Mouse (Mus musculus) layer of hippocampus, postnatal 10 days (tissue): ENCODE results near the gene Fam43b. TPM values are rescaled to one million over a fixed set of nuclear protein-coding genes. Genes with fewer than 3 reads are reported as not detected.

ENCODE experiments used
- DNase-seq, 2 experiments: peaks; one replicate each; pipeline ENCODE4 v3.0.0; 2021; ENCODE audit warnings: low spot score in 2 of 2
- total RNA-seq, 2 experiments: library from RNA; stranded (reverse); gene quantifications; 2 replicates each; pipeline ENCODE4 v1.2.3; 2021

Fam43b gene
- total RNA-seq, 2 experiments from 2014 or later = 29.3 to 33.8 TPM

DNA sequence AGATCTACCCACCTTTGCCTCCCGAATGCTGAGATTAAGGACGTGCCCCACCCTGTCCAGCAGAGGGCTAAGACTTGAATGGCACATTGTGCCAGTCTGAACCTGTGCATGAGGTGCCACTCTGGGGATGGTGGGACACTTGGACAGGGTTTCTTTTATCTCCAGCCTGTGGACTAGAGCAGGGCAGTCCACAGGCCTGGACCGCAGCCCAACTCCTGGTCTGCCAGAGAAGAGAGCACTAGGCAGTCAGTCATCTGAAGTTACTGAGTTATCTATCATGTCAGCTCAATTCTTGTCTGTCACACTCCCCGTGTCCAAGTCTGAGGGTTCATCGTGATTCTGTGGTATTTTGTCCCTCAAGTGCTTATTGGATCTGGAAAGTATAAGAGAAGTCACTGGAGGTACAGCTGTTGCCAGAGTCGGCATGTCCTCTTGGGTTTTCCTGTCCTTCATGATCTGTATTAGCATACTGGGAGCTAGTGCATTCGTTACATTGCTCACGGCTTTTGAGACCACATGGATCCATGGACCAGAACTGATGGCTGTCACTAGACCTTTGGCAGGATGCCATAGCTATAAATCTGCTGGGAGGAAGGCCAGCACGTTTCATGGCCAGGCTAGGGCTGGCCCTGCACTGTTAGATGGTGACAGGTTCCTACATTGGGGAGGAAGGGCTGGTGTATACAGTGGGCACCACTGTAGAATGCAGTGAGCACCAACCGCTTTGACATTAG, 42.7 kb downstream of the Fam43b start:
- no peak for DNase-seq

DNA sequence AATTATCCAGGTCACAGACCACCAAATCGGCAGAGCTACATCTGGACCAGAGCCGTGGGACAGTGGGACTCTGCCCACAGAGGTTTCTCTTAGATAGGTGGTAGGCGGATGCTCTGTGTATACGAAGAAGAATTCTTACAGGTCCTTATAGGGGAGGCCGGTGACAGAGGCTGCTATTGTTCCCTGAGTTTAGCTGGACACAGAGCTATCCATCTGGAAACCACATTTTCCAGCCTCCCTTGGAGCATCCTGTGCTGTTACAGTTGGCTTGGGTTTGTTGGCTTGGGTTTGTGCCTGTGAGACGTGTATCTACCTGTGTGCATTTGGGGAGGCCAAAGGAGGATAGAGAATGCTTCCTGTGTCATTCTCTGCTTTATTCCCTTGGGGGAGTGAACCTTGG, 43.6 kb downstream of the Fam43b start:
- DNase-seq = no peak

DNA sequence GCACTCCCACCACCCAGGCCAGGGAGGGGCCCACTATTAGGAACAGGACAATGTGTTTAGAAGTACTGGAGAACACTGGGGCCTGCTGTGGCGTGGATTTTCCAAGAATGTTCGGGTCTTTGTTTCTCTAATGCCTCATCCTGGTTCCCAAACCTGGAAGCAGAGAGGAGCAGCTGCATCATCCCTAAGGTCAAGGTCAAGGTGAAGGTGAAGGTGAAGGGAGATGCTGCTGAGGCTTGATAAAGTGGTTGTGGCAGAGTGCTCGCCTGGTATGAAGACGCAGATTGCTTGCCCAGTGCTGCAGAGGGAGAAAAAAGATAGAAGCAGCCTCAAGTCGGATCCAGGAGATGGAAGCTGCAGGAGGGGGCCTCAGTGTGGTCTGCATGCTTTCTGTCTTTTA, 44.5 kb downstream of the Fam43b start:
- DNase-seq = no peak

DNA sequence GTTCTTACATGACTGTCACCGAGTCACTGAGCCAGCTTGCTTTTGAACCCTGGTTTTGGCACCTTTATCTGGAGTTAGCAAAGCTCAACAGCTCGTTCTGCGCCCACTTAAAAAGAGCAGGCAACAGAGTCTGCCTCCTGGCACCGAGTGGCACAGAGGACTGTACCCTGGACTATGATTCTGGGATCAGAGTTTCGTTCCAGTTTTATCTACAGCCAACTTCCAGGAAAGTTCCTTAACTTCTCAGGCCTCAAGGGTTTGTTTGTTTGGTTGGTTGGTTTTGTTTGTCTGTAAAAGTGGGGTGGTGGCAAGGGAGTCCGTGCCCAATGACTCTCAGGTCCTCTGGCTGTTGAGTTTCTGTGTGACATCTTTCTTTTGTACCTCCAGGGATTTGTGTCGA, 47.6 kb downstream of the Fam43b start:
- DNase-seq = no peak

DNA sequence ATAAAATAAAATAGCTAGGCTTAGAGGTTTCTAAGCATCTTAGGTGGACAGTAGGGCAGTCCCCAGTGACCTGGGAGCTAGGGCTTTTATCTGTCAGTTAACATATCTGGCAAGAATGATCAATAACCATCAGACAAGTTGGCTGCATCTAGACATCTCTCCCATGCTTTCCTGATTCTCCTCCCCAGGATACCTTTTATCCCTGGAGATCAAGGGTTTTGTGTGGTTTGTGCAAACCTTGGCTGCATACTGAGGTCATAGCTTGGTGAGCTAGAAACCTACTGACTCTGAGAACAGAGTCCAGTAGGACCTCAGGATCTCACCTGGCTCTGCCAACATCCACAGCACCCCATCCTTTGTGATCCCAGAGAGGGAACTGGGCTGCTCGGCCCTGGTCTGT, 49.0 kb downstream of the Fam43b start:
- DNase-seq = no peak

DNA sequence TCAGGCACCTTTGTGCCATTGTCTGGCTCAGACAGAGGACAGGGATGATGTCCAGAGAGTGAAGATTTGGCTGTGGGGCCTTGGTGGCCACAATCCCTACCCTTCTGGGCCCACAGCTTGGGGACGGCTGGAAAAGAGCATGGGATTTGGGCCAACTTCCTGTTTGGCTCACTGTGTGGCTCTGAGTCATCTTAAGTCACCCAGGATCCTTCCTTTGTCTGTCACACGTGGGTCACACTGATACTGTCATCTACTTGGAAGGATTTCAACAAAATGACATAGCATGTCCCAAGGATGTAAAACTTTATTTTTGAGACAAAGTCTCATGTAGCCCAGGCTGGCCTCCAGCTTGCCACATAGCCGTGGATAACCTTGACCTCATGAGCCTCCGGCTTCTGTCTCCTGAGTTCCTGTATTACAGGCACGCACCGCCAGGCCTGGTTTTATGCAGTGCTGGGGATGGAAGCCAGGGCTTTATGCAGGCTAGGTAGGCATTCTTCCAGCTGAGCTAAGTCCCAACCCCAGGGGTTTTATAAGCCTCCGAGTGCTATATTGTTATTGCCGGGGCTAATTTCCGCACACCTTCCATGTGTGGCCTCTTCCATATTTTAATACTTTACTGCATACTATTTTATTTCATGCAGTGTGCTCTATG, 51.3 kb downstream of the Fam43b start:
- DNase-seq = no peak

Other genes with a start within 250 kb of the Fam43b start
- 100 to 1,000 TPM; 158 to 161 TPM for gene Hp1bp3, start 180.2 kb downstream of the Fam43b start, total RNA-seq
- 10 to 100 TPM; 19.1 to 21.5 TPM for gene Sh2d5, start 146.1 kb downstream of the Fam43b start, total RNA-seq
- 10 to 100 TPM; 12.5 to 12.7 TPM for gene Kif17, start 146.1 kb downstream of the Fam43b start, total RNA-seq
- gene Ddost, start 91.8 kb downstream of the Fam43b start, total RNA-seq = 100 to 1,000 TPM; 106 to 108 TPM
- 100 to 1,000 TPM; 128 to 131 TPM for gene Pink1, start 70.2 kb downstream of the Fam43b start, total RNA-seq
- 1 to 10 TPM; 2.1 to 2.3 TPM for gene Cda, start 28.5 kb downstream of the Fam43b start, total RNA-seq
- 10 to 100 TPM; 39.1 to 43.4 TPM for gene Mul1, start 38.1 kb upstream of the Fam43b start, total RNA-seq
- 100 to 1,000 TPM; 161 to 168 TPM for gene Camk2n1, start 57.8 kb upstream of the Fam43b start, total RNA-seq
- gene Vwa5b1, start 239.4 kb upstream of the Fam43b start, total RNA-seq = 1 to 10 TPM; 2.0 to 2.1 TPM